Mouse (Mus musculus): ENCODE results near the gene Ogfrl1. TPM values are rescaled to one million over a fixed set of nuclear protein-coding genes. Genes with fewer than 3 reads are reported as not detected.

Gene Ogfrl1
- polyA plus RNA-seq, 1 experiment: 71.0 TPM

DNA sequence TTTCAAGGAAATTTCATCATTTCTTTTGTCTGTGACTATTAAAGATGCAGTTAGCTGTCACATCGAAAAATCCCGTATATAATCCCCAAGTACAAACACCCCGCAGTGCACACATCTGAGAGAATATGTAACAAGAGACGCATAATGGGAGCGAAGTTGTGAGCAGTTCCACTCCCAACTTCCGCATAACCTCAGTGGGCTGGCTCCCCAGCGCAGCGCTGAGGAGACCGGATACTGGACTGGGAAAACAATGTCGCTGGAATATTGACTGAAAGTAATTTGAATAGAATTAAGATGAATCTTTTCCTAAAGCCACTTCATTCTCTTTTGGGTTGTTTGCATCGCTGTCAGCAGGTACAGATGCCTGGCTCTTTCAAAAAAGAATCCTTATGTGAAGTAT lies 74.3 kb downstream of the Ogfrl1 start:
- TF ChIP-seq POLR2A (IDR thresholded peaks at IDR 0.05; ENCODE audit: borderline replicate concordance, insufficient read depth, low read length) (no peak), CTCF (IDR thresholded peaks at IDR 0.05; ENCODE audit: borderline replicate concordance, insufficient read depth, low read depth, low read length) (no peak)

GRCm38 (mm10) chr1:23322208-23322607 lies 75.4 kb downstream of the Ogfrl1 start:
- Histone ChIP-seq H3K4me3 (replicated peaks; ENCODE audit: insufficient read depth, low read depth, low read length) (no peak overlapping the region), H3K27ac (ENCODE audit: insufficient read depth, low read length) (no peak overlapping the region), H3K27me3 (ENCODE audit: control insufficient read depth, insufficient read depth, low read length) (no peaks in the 10 kb centered on the region), H3K4me1 (ENCODE audit: control insufficient read depth, insufficient read depth, low read length) (no peaks in the 10 kb centered on the region)
- TF ChIP-seq CTCF (IDR thresholded peaks at IDR 0.05; ENCODE audit: borderline replicate concordance, insufficient read depth, low read depth, low read length) (no peak), POLR2A (IDR thresholded peaks at IDR 0.05; ENCODE audit: borderline replicate concordance, insufficient read depth, low read length) (no peak)
- no peak for DNase-seq
- 81% methylated on average over 4 of the region's 4 CpGs for WGBS

More for the DNA sequence above, 74.3 kb downstream of the Ogfrl1 start:
- WGBS: 84% methylated on average over 11 of the region's 11 CpGs
- Histone ChIP-seq H3K4me3 (replicated peaks; ENCODE audit: insufficient read depth, low read depth, low read length) (no peak overlapping the region), H3K4me1 (ENCODE audit: control insufficient read depth, insufficient read depth, low read length) (no peaks in the 10 kb centered on the region), H3K27me3 (ENCODE audit: control insufficient read depth, insufficient read depth, low read length) (no peaks in the 10 kb centered on the region), H3K27ac (ENCODE audit: insufficient read depth, low read length) (no peak overlapping the region)
- no peak for DNase-seq

DNA sequence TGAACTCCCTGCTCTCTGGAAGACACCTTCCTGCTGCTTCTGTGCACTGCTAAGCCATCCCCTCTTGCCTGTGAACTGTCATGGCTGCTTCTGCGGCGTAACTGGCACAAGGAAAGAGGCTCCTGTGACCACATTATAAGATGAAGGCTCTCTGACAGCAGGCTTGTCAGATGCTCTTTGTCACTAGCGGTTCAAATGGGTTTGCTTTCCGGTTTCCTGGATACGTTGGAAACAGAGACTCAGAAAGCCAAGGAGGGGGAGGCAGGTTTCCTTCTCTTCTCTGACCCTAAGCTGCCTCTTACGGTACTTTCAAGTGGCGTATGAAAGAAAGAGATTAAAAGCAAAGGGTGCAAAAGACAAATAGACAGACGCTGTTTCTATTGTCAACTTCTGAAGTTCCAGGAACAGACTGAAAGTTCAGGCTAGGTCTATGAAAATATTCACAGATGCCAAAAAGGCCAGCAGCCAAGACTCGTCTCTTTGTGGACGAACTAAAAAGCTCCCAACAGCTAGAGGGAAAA lies 76.2 kb downstream of the Ogfrl1 start:
- peak overlapping the region; percentile 52 for H3K4me3 ChIP-seq (replicated peaks; ENCODE audit: insufficient read depth, low read depth, low read length)
- WGBS: 7% methylated on average over 10 of the region's 10 CpGs
- H3K27ac ChIP-seq (ENCODE audit: insufficient read depth, low read length): 0 out of 2 replicates have a peak overlapping the region, but pooled peaks have one; percentile 8
- no peaks in the 10 kb centered on the region for H3K4me1 ChIP-seq (ENCODE audit: control insufficient read depth, insufficient read depth, low read length)
- TF ChIP-seq CTCF (IDR thresholded peaks at IDR 0.05; ENCODE audit: borderline replicate concordance, insufficient read depth, low read depth, low read length) (no peak), POLR2A (IDR thresholded peaks at IDR 0.05; ENCODE audit: borderline replicate concordance, insufficient read depth, low read length) (no peak)
- H3K27me3 ChIP-seq (ENCODE audit: control insufficient read depth, insufficient read depth, low read length): no peaks in the 10 kb centered on the region
- peak; percentile 29 to 31 for DNase-seq

DNA sequence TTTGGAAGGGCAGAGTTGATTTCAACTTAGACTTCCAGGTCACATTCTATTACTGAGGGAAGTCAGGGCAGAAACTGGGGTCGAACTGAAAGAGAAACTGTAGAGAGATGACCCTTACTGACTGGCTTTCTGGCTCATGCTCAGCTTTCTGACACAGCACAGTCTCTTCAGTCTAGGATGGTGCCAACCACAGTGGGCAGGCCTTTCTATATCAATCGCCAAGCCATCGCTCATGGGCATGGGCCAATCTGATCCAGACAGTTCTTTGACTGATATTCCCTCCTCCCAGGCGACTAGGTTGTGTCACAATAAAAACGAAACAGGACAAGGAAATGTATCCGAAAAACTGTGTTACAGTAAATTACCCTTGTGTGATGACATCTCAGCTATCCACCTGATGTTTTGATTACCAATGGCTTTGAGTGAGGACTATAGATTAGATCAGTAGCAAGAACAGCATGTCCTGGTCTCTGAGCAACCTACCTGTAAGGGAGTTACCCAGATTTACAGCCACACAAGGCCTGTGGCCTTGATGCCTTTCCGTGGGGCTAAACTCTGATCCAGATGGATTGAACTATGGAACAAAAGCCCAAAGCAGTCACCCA lies 76.9 kb downstream of the Ogfrl1 start:
- Histone ChIP-seq H3K4me3 (replicated peaks; ENCODE audit: insufficient read depth, low read depth, low read length) (no peak overlapping the region), H3K27me3 (ENCODE audit: control insufficient read depth, insufficient read depth, low read length) (no peaks in the 10 kb centered on the region), H3K4me1 (ENCODE audit: control insufficient read depth, insufficient read depth, low read length) (no peaks in the 10 kb centered on the region), H3K27ac (ENCODE audit: insufficient read depth, low read length) (0 out of 2 replicates have a peak overlapping the region, but pooled peaks have one; percentile 8)
- DNase-seq: peak in 1 of 2 experiments; percentile 26
- TF ChIP-seq POLR2A (IDR thresholded peaks at IDR 0.05; ENCODE audit: borderline replicate concordance, insufficient read depth, low read length): no peak
- TF ChIP-seq CTCF (IDR thresholded peaks at IDR 0.05; ENCODE audit: borderline replicate concordance, insufficient read depth, low read depth, low read length): no peak
- WGBS: 47% methylated on average over 7 of the region's 7 CpGs

Data from cerebellum, adult 2 months (tissue).